Mouse (Mus musculus) fat pad, adult 2 months (tissue): ENCODE results near the gene Srpr.

Experiments used
- DNase-seq: peaks from one replicate; pipeline ENCODE4 v3.0.0-alpha.2; 2011; ENCODE audit warnings: low read depth, low spot score; ENCODE audit errors: extremely low read depth

Gene Srpr

DNA sequence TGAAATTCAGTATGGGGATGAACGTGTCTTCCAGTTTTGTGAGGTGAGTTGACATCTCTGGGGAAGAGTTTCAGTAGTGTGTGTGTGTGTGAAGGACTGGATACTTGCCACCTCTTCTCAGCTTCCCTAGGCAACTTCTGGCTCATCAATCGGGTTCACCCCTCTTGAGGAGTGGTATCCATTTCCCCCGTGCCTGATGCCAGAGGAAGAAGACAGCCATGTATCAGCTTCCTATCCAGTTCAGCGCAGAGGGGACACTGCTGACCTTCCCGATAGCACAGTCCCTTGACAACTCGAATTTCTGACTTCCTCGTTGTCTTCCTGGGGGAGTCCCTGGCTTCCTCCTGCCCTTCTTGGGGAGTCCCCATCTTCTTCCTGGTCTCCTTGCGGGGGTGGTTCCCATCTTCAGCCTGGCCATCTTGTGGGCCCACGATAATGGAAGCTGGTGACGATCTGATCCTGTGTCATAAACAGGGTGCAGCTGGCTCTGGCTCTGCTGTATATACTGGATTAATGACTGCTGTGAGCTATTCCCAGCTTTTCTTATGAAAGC lies 12.5 kb upstream of the Srpr start:
- no peak for DNase-seq

DNA sequence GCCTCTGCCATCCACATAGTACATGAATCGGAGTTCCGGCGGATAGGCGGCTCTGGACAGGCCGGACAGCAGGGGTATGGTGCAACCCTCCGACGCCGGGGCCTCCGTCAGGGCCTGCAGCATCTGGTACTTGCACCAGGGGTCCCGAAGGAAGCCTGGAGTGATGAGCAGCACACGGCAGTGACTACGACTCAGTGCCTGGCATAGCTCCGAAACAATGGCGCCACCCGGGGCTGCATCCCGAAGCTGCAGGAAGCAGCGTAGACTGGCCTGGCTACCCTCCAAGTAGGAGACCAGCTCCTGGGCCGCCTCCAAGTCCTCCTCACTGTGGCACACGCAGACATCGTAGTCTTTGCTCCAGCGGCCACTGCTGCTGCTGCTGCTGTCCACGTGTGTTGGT lies 11.3 kb upstream of the Srpr start:
- DNase-seq = no peak

DNA sequence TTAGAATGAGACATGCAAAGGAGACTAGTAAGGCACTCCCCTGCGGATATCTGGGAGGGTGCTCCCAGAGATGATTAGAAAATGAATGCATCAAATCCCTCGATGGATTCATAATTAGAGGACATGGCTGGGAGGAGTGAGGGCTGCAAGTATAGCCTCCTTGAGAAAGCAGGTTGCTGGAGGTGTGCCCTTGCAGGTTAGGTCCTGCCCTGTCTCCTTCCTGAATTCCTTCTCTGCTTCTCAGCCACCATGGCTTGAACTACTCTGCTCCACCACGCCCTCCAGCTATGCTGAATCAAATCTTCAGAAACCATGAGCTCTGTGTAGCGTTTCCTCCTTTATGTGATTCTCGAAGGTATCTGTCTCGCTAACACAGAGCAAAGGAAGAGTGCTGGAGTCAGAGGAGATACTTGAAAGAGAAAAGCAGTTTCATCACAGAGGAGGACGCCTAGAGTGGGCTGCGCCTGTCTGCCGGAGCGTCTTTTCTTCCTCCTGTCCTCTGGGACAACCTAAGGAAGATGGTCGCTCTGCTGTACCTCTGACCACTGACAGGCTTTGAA lies 6.9 kb upstream of the Srpr start:
- DNase-seq = no peak

DNA sequence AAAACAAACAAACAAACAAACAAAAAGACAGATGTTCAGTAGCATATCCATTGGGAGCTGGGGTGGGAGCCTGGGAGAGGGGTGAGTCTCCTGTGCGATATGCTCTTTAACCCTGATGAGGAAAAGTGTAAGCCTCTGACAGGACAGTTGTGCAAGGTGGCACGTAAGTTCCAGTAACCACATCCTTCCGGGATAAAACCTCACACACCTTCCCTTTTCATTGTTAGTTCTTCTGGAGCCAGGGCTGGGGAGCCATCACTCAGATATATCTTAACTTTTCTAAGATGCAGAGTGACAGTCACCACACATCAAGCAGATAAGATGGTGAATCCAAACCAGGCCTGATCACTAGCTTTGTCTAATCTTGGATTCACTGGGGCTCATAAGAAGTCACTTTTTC lies 5.9 kb upstream of the Srpr start:
- DNase-seq = no peak

DNA sequence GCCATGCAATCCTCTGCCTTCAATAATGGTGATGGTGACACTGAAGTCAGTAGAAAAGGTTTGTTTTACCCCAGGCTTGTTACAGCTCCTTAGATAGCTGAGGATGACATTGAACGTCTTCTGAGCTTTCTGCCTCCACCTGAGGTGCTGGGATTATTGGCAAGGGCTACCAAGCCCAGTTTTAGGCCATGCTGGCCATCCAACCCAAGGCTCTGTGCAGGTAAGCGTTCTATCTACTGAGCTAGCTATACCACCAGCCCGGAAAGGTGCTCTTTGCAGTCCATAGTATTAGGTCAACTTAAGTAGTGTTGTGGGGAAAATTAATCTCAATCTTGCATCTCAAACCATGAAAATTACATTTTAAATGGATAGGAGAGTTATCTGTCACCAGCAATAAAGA lies 2.4 kb upstream of the Srpr start:
- no peak for DNase-seq

DNA sequence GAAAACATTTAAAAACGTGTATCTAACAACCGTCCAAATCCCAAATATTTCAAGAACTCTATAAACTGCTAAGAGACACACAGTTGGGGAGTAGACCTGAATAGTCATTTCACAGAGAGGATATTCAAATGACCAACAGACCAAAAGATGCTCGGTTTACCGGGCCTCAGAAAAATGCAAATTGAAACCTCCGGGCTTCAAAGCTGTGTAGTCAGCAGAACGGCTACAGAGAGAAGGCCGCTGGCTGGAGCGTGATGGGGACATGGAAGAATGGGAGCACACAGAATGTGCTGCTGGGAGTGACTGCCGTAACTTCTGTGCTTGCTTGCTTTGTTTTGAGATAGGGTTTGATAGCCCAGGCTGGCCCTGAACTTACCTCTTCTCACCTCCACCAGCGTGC lies 1.6 kb upstream of the Srpr start:
- no peak for DNase-seq

DNA sequence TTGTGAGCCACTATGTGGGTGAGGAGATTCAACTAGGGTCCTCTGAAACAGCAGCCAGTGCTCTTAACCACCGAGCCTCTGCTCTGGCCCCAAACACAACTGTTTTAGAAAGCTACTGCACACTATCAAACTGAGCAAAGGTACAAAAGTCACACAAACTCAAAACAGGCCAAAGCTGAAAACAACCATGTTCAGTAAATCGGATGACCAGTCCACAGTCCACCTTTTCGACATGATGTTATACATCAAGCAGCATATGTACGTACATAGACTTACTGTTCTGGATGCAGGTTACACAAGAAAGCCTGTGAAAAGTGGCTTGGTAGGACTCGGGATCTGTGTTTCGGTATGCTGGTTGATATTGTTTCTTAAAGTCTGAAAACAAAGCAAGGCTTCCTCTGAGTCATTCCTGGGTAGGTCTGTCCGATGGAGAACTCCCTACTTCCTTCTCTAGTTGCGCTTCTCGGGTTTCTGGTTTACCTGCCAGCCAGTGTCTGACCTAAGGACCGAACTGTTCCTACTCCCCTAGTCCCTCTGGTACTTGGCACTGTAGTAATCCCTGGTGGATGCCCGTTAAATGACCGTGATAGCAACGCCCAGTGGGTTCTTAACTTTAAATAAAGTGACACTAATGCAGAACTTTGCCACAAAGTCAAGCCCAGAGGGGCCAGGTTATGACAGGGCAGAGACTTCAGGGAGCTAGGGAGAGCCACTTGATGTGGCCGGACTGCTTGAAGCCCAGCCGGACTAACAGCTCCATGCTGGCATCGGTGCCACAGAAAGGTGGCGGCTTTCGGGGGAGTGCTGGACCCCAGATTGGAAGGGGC lies 817 bp upstream of the Srpr start:
- DNase-seq = no peak

DNA sequence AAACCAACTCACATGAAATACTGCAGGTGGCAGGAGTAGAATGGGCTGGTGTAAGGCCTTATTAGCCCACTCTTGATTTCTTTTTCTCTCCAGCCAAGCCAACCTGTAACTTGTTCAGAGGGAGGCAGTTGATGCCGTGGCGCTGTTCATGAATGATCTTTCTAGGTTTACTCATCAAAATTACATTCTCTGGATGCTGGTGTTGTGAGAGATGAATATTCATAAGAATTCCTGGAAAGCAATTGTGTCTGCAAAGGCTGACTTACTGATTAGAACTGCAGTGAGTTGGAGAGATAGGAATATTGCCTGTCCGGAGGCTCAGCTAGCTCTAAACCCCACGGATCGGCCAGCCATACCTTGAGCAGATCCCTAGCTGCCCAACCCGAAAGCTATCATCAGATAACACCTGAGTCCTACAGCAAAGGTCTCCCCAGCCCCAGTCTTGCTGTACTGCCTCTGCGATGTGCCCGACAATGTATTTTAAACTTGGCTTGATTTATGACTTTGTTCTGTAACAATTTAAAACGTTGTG lies 620 bp downstream of the Srpr start:
- DNase-seq = no peak

DNA sequence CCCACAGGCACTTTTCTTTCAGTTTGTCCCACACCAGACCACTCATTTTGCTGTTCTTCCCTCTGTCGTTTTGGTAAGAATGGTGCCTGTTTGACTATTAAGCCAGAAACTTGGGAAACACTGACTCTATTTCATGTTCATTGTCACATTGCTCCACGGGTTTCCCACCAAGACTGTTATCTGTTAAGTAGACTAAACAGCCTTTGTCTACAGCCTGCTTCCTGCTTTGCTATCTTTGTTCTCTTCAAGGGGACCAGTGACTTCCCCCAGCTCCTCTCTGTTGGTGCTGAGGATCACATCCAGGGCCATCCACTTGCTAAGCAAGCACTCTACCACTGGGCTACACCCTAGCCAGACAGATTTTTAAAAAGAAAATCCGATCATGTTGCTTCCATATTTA lies 3.6 kb downstream of the Srpr start:
- DNase-seq = no peak

DNA sequence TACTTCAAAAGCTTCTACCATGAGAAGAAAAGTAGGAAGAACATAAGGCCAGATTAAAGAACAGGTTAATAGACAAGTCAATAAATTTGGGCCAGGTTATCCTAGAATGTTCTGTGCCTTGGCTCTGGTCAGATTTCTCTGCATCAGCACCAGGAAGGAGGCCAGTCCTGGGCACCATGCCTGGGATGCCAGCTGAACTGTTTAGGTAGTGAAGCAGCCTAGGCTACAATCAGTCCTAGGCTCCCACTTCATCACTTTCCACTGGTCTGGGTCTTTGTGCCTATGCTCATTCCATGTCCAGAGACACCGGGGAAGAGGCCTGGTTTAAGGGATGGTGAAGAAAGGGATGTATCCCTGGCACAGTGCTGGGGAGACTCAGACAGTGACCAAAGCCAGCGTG lies 4.4 kb downstream of the Srpr start:
- DNase-seq = no peak

DNA sequence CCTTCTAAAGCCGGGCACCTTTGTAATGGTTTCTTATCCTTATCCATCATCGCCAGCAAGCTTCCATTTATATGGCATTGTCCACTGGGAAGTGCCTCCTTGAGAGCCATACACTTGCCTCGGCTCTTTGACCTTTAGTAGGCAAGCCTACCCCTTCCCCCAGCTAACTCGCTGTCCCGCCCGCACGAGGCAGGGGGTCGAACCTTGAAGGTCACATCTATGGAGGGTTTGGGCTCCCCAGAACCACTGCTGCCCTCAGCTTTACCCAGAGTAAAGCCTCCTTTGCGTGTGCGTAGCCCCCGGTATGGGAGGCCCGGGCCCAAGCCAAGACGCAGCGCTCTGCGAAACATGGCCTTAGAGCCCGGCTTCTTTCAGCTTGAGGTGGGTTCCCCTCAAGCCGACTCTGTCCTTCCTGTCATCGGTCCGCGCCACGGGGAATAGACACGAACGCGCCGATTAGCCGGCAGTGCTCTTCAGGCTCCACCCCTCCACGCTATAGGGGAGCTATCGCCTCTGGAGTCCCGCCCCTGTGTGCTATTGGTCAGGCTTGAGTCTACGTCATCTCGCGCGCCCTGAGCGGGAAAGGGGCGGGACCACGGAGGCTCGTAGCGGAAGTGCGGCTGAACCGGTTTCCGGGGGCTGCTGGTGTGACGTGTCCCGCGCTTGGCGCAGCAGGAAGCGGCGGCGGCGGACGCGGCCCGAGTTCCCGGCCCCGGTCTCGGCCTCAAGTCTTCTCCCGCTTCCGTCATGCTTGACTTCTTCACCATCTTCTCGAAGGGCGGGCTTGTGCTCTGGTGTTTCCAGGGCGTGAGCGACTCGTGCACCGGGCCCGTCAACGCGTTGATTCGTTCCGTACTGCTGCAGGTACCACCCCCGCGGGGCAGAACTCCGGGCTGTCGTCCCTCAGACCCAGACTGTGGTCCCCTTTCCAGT lies 10.8 kb downstream of the Srpr start, which contains the start of gene Foxred1:
Foxred1 (minus strand) TSS at position 514 of the 933 bp plus-strand sequence.
- peak; percentile 80 for DNase-seq

DNA sequence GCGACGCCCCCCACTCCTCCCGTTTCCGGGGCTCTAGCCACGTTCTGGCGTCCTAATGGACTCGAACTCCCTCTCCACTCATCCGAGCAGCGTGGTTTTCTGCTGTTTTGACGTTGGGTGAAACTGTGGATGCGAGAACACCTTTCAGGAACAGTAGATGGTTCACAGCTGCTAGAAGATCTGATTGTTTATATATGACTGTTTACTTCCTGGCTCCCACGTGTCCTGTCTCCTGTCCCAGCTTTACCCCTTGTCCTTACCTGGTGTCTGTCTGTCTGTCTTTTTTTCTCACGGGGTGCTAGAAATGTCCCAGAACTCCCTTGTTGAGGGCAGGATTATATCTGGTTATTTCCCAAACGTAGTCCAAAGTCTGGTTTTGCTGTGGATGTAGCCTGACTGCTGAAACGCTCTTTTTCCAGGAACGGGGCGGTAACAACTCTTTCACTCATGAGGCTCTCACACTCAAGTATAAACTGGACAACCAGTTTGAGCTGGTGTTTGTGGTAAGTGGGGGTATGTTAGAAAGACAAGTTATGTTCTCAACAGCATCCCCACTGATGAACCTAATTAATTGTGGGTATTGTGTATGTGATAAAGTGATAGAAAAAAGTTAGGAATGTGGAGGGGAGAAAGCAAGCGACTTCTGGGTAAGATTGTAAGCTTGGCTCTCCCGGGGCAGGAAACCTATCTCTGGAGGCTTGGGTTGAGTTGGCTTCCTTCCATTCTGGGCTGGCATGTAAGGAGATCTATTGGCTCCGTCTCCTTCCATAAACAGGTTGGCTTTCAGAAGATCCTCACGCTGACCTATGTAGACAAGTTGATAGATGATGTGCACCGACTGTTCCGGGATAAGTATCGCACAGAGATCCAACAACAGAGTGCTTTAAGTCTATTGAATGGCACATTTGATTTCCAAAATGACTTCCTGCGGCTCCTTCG lies 11.9 kb downstream of the Srpr start:
- DNase-seq = no peak

DNA sequence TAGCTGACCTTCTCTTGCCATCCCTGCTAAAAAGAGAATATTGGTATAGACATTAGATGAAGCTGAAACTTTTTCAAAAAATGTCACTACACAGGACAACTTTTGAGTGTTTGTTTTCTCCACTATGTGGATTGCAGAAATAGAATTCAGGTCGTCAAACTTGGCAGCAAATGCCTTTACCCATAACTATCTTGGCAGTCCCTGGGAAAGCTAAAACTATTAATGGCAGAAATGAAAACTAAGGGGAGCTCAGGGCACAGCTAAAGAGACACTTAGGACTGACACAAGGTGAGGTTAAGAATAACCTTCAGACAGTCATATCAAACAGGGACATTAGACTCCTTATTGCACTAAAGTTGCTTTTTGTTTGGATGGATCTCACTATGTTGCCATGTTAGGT lies 18.0 kb downstream of the Srpr start:
- DNase-seq = no peak

DNA sequence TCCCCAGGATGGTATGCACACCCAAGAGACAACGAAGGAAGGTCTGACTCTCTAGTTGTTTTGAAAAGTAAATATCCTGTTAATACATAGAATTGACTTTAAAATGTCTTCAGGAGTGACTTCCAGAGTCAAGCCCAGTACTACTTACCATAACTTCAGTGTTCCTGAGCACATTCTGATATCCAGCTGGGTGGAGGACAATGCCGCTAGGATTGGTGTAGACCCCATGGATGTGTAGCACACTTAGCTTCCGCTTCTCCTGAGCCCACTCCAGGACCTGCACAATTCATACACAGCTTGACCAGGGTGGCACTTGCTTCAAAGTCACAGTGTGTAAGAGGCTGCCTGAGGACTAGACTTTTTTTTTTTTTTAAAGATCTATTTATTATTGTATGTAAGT lies 23.5 kb downstream of the Srpr start:
- no peak for DNase-seq

DNA sequence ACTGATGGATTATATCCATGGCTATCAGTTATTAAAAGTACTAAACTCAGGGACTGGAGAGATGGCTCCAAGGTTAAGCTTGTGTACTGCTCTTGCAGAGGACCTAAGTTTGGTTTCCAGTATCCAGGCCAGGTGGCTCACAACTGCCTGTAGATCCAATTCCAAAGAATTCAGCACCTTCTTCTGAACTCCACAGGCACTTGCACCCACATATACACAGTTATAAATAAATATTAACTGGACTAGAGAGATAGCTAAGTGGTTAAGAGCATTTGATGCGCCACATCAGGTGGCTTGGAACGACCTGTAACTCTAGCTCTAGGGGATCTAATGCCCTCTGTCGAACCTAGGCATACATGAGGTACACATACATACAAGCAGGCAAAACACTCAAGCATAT lies 28.7 kb downstream of the Srpr start:
- no peak for DNase-seq

DNA sequence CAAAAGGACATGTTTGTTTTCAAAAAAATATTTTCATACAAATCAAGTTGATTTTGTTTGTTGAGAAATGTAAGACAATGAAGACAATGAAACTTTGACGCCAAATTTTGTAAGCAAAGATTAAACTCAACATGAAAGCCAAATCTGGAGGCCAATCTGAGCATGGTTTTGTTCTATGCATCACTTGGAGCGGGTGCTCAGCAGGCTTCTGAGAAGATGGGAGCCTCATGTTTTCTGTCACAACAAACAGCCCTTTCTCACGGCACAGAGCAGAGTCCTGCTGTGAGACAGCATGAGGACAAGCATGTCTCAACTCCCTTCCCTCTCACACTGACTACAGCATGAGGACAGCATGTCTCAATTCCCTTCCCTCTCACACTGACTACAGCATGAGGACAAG lies 36.0 kb downstream of the Srpr start:
- no peak for DNase-seq

DNA sequence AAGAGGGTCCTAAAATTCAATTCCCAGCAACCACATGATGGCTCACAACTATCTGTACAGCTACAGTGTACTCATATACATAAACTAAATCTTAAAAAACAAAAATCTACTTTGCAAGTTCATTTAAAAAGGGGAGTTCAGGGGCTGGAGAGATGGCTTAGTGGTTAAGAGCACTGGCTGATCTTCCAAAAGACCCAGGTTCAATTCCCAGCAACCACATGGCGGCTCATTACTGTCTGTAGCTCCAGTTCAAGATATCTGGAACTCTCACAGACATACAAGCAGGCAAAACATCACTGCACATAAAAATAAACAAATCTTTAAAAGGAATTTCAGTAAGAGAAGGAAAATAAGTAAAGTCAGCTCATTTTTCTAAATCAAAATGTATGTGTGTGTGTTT lies 38.4 kb downstream of the Srpr start:
- no peak for DNase-seq

DNA sequence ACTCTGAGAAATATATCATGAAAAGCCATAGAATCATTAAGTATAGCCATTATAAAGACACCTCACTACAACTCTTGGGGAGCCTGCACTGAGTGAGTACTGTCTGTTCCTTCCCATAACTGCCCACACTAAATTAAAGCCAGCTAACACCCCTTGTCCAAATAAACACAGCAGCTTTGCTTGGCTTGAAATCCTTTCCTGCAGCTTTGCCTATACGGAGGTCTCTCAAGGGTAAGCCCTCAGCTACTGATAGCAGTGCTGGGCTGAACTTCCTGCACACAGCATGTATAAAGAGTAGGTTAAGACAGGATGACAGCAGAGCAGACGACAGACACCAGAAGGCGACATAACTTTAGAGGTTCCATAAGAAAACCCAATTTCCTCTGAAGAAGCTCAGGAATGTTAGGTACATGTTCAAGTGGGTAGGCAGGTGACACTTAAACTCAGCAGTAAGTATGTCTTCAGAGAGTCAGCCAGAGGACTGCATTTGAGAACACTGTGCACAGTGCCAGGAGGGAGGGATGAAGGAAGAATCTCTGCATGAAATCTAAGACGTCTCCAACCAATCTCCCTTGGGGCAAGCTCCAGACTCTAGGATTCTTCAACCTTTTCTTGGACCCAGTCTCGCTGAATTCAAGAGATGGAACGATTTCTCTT lies 39.1 kb downstream of the Srpr start:
- DNase-seq = no peak

DNA sequence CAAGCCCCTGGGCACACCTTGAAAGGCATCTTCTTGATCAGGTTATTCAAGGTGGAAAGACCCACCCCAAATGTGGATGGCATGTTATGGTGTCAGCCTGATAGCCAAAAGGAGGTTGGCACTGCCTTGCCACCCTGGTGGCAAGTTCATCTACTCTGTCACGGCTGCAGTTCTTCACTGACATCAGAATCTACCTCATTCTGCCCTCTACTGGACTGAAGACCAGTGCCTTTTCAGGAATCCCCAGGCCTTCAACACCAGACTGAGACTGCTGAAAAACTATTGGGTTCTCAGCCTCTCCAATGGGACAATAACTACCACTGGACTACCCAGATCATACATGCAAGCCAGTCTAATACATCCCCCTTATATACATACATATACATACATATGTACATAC lies 39.8 kb downstream of the Srpr start:
- DNase-seq = no peak

DNA sequence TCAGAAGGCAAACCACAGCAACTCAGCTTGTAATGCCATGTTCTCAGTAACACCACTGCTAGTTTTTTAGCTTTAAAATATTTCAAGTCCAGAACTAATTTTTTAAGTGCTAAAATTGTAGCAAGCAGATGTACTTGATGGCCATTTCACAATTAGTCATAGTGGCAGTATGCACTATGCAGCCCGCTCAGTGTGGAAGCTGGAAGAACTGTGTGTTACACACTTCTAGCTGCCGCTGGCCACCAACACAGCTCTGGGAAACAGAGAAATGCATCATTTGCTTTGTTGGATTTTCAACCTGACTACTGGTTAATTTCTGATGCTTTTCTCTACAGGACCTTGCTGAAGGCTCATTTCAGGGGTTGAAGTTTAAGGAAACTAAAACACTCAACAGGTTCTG lies 47.4 kb downstream of the Srpr start:
- DNase-seq = no peak
